Mouse (Mus musculus) ES-Bruce4 (cell line): ENCODE measurements around the gene Bank1. TPM values are rescaled to one million over a fixed set of nuclear protein-coding genes. Genes with fewer than 3 reads are reported as not detected.
A peak's percentile ranks its signal among the peaks of the same experiment; 100 is the strongest.

Experiments
- H3K27ac ChIP-seq: 2 replicates; pipeline ENCODE4 v1.5.1; 2012; ENCODE audit warnings: low read length, inconsistent platforms; ENCODE audit not compliant: insufficient read depth
- H3K27me3 ChIP-seq: 2 replicates; pipeline ENCODE4 v1.6.1; 2012; ENCODE audit warnings: mild to moderate bottlenecking, low read length, inconsistent platforms; ENCODE audit not compliant: control insufficient read depth, poor library complexity, insufficient read depth, severe bottlenecking
- H3K36me3 ChIP-seq: 2 replicates; pipeline ENCODE4 v1.6.1; 2012; ENCODE audit warnings: inconsistent platforms, mild to moderate bottlenecking, low read length, moderate library complexity; ENCODE audit not compliant: control insufficient read depth, poor library complexity, insufficient read depth, severe bottlenecking
- H3K4me1 ChIP-seq: one replicate; pipeline ENCODE4 v1.8.1; 2011; ENCODE audit warnings: low read length; ENCODE audit not compliant: control insufficient read depth, insufficient read depth
- H3K4me3 ChIP-seq: 2 replicates; pipeline ENCODE4 v1.5.1; 2011; ENCODE audit warnings: low read depth, mild to moderate bottlenecking, low read length
- H3K9ac ChIP-seq: 2 replicates; pipeline ENCODE4 v1.6.1; 2012; ENCODE audit warnings: low read depth, mild to moderate bottlenecking, inconsistent platforms; ENCODE audit not compliant: poor library complexity, severe bottlenecking
- H3K9me3 ChIP-seq: replicated peaks from 2 replicates; pipeline ENCODE4 v1.6.1; 2012; ENCODE audit warnings: mild to moderate bottlenecking, low read length, inconsistent platforms; ENCODE audit not compliant: control insufficient read depth, poor library complexity, insufficient read depth, severe bottlenecking
- CTCF ChIP-seq: IDR thresholded peaks from one replicate; pipeline ENCODE4 v1.8.1; 2011; ENCODE audit warnings: low read depth, low read length
- EP300 ChIP-seq: IDR thresholded peaks from 2 replicates; pipeline ENCODE4 v1.6.1; 2011; ENCODE audit warnings: low read depth, low read length; ENCODE audit not compliant: insufficient read depth
- POLR2A ChIP-seq: IDR thresholded peaks from one replicate; pipeline ENCODE4 v1.8.1; 2011; ENCODE audit warnings: low read length; ENCODE audit not compliant: insufficient read depth
- polyA plus RNA-seq: library from polyadenylated mRNA; stranded (reverse); fragments of >200 nt; gene quantifications from 2 replicates; pipeline ENCODE4 v1.2.4, GENCODE M21; 2011; ENCODE audit warnings: low read depth; ENCODE audit not compliant: missing spikeins, insufficient read depth, insufficient read length

The Bank1 gene
- polyA plus RNA-seq, 1 experiment, result not detected

GRCm38 (mm10) chr3:136115478-136116215 lies 210.2 kb downstream of the Bank1 start:
- H3K9ac ChIP-seq, result no peak overlapping the region
- TF ChIP-seq POLR2A (no peak), CTCF (no peak), EP300 (0 out of 2 replicates have a peak, but pooled peaks have one; percentile 56)
- no peak overlapping the region for H3K4me3 ChIP-seq
- H3K4me1 ChIP-seq, result no peaks in the 10 kb centered on the region
- H3K9me3 ChIP-seq, result peaks cover 13% of the 10 kb centered on the region
- H3K27ac ChIP-seq, result peak overlapping the region; percentile 48; the same call in 1 of the 2 replicates
- H3K36me3 ChIP-seq, result no peaks in the 10 kb centered on the region
- no peaks in the 10 kb centered on the region for H3K27me3 ChIP-seq

- H3K9ac ChIP-seq, result no peak overlapping the region
- no peak overlapping the region for H3K4me3 ChIP-seq
- TF ChIP-seq EP300, result no peak
- no peak for TF ChIP-seq CTCF
- no peak for TF ChIP-seq POLR2A
- no peaks in the 10 kb centered on the region for H3K36me3 ChIP-seq
- no peaks in the 10 kb centered on the region for H3K27me3 ChIP-seq
- H3K27ac ChIP-seq, result no peak overlapping the region
- no peaks in the 10 kb centered on the region for H3K4me1 ChIP-seq
- no peaks in the 10 kb centered on the region for H3K9me3 ChIP-seq
Measured at GRCm38 (mm10) chr3:136109411-136110139, 216.3 kb downstream of the Bank1 start.

GRCm38 (mm10) chr3:136106452-136106851 lies 219.4 kb downstream of the Bank1 start:
- no peak overlapping the region for H3K27ac ChIP-seq
- H3K36me3 ChIP-seq, result no peaks in the 10 kb centered on the region
- no peaks in the 10 kb centered on the region for H3K4me1 ChIP-seq
- no peaks in the 10 kb centered on the region for H3K9me3 ChIP-seq
- no peak overlapping the region for H3K9ac ChIP-seq
- H3K4me3 ChIP-seq, result no peak overlapping the region
- TF ChIP-seq POLR2A (no peak), CTCF (no peak), EP300 (no peak)
- H3K27me3 ChIP-seq, result no peaks in the 10 kb centered on the region

- Histone ChIP-seq H3K27me3 (no peaks in the 10 kb centered on the region), H3K27ac (no peak overlapping the region), H3K36me3 (no peaks in the 10 kb centered on the region), H3K9ac (no peak overlapping the region), H3K9me3 (no peaks in the 10 kb centered on the region), H3K4me1 (no peaks in the 10 kb centered on the region), H3K4me3 (no peak overlapping the region)
- TF ChIP-seq POLR2A (no peak), CTCF (no peak), EP300 (no peak)
Measured at GRCm38 (mm10) chr3:136103339-136103738, 222.5 kb downstream of the Bank1 start.

GRCm38 (mm10) chr3:136100973-136101500 lies 224.8 kb downstream of the Bank1 start:
- Histone ChIP-seq H3K4me1 (no peaks in the 10 kb centered on the region), H3K36me3 (no peaks in the 10 kb centered on the region), H3K4me3 (no peak overlapping the region), H3K9ac (no peak overlapping the region), H3K27ac (no peak overlapping the region), H3K9me3 (no peaks in the 10 kb centered on the region), H3K27me3 (no peaks in the 10 kb centered on the region)
- TF ChIP-seq EP300, result no peak
- no peak for TF ChIP-seq CTCF
- no peak for TF ChIP-seq POLR2A
